Mouse (Mus musculus): ENCODE measurements around the gene Cox4i2.

GRCm38 (mm10) chr2:152718076-152718475 is 35.9 kb upstream of the Cox4i2 start:
- no peak for TF ChIP-seq CTCF (IDR thresholded peaks at IDR 0.05; ENCODE audit: low read depth, low read length)
- TF ChIP-seq POLR2A (IDR thresholded peaks at IDR 0.05; ENCODE audit: extremely low read depth, insufficient read depth, low read length), result no peak

Data from liver, adult 2 months (tissue).